Mouse (Mus musculus) myocyte (in vitro differentiated cells): ENCODE measurements at regions not wholly inside any gene's neighbourhood (a gene's known extent, or its start where the extent isn't known, plus 50 kb on each side); places are given as distances from the start of the nearest gene placed in this dataset.

Source experiments
- H3K27me3 ChIP-seq: one replicate; pipeline ENCODE4 v1.6.1; 2011; ENCODE audit not compliant: control insufficient read depth, insufficient read depth, insufficient read length
- H3K36me3 ChIP-seq: one replicate; pipeline ENCODE4 v1.6.1; 2011; ENCODE audit not compliant: control insufficient read depth, insufficient read depth
- H3K4me2 ChIP-seq: one replicate; pipeline ENCODE4 v1.6.1; 2011; ENCODE audit warnings: low read depth, control low read depth
- H3K4me3 ChIP-seq: one replicate; pipeline ENCODE4 v1.5.1; 2011; ENCODE audit warnings: mild to moderate bottlenecking, control low read depth, moderate library complexity
- H3K79me2 ChIP-seq: one replicate; pipeline ENCODE4 v1.6.1; 2011; ENCODE audit not compliant: control insufficient read depth, insufficient read depth
- H3ac ChIP-seq: one replicate; pipeline ENCODE4 v1.6.1; 2011; ENCODE audit not compliant: control insufficient read depth, insufficient read length
- CEBPB ChIP-seq: IDR thresholded peaks from 2 replicates; pipeline ENCODE4 v1.6.1; 2011; ENCODE audit warnings: mild to moderate bottlenecking, moderate library complexity; ENCODE audit not compliant: poor library complexity, insufficient read depth, severe bottlenecking
- E2F4 ChIP-seq: IDR thresholded peaks from one replicate; pipeline ENCODE4 v1.6.1; 2011; ENCODE audit warnings: mild to moderate bottlenecking, control low read depth, moderate library complexity; ENCODE audit not compliant: insufficient read depth
- MAX ChIP-seq: IDR thresholded peaks from one replicate; pipeline ENCODE4 v1.6.1; 2011; ENCODE audit warnings: low read depth, mild to moderate bottlenecking, control low read depth
- MYOD1 ChIP-seq, 3 experiments: IDR thresholded peaks; one replicate each; pipeline ENCODE4 v1.6.1; 2011; ENCODE audit warnings: control low read depth in 2 of 3, low read depth in 2 of 3, mild to moderate bottlenecking in 2 of 3, moderate library complexity in 1 of 3; ENCODE audit not compliant: insufficient read length in 2 of 3, control insufficient read depth in 1 of 3
- MYOG ChIP-seq, 3 experiments: IDR thresholded peaks; one replicate each; pipeline ENCODE4 v1.6.1; 2011; ENCODE audit warnings: control low read depth in 2 of 3, low read depth in 2 of 3, mild to moderate bottlenecking in 2 of 3; ENCODE audit not compliant: insufficient read length in 2 of 3, control insufficient read depth in 1 of 3, insufficient read depth in 1 of 3
- POLR2A ChIP-seq: IDR thresholded peaks from one replicate; pipeline ENCODE4 v1.6.1; 2011; ENCODE audit warnings: low read depth, mild to moderate bottlenecking, control low read depth, moderate library complexity; ENCODE audit not compliant: insufficient read length
- POLR2AphosphoS2 ChIP-seq: IDR thresholded peaks from one replicate; pipeline ENCODE4 v1.6.1; 2011; ENCODE audit warnings: low read depth, control low read depth; ENCODE audit not compliant: insufficient read length
- REST ChIP-seq: IDR thresholded peaks from one replicate; pipeline ENCODE4 v1.6.1; 2011; ENCODE audit warnings: mild to moderate bottlenecking, control low read depth, moderate library complexity; ENCODE audit not compliant: insufficient read depth, insufficient read length
- SRF ChIP-seq: IDR thresholded peaks from one replicate; pipeline ENCODE4 v1.6.1; 2011; ENCODE audit warnings: low read depth; ENCODE audit not compliant: control insufficient read depth, insufficient read length
- TCF12 ChIP-seq: IDR thresholded peaks from one replicate; pipeline ENCODE4 v1.6.1; 2011; ENCODE audit warnings: mild to moderate bottlenecking, control low read depth; ENCODE audit not compliant: poor library complexity, insufficient read depth, severe bottlenecking
- TCF3 ChIP-seq: IDR thresholded peaks from one replicate; pipeline ENCODE4 v1.6.1; 2011; ENCODE audit warnings: low read depth, control low read depth; ENCODE audit not compliant: insufficient read length
- USF1 ChIP-seq: IDR thresholded peaks from one replicate; pipeline ENCODE4 v1.6.1; 2011; ENCODE audit warnings: low read depth, mild to moderate bottlenecking, control low read depth, moderate library complexity

GRCm38 (mm10) chr19:27147404-27147803 lies 68.9 kb upstream of the Vldlr start:
- Histone ChIP-seq H3K79me2 (no peaks in the 10 kb centered on the region), H3K36me3 (no peaks in the 10 kb centered on the region), H3K27me3 (no peaks in the 10 kb centered on the region), H3ac (no peak overlapping the region), H3K4me2 (no peak overlapping the region), H3K4me3 (no peak overlapping the region)
- TF ChIP-seq MYOD1 (IDR thresholded peaks at IDR 0.05; ENCODE audit: control insufficient read depth in 1 of 3, insufficient read length in 2 of 3, low read depth in 2 of 3): no peak
- no peak for TF ChIP-seq REST
- TF ChIP-seq SRF: no peak
- no peak for TF ChIP-seq MAX
- TF ChIP-seq POLR2A: no peak
- TF ChIP-seq E2F4: no peak
- TF ChIP-seq USF1: no peak
- TF ChIP-seq TCF3: no peak
- TF ChIP-seq POLR2AphosphoS2: no peak

- no peaks in the 10 kb centered on the region for H3K36me3 ChIP-seq
- no peak overlapping the region for H3ac ChIP-seq
- H3K4me2 ChIP-seq: no peak overlapping the region
- TF ChIP-seq SRF: no peak
- no peak for TF ChIP-seq USF1
- TF ChIP-seq POLR2AphosphoS2: no peak
- no peak for TF ChIP-seq MYOG (IDR thresholded peaks at IDR 0.05; ENCODE audit: control insufficient read depth in 1 of 3, insufficient read depth in 1 of 3, insufficient read length in 2 of 3, low read depth in 2 of 3)
- no peak for TF ChIP-seq POLR2A
- TF ChIP-seq MAX: no peak
- no peak for TF ChIP-seq REST
- no peak for TF ChIP-seq MYOD1 (IDR thresholded peaks at IDR 0.05; ENCODE audit: control insufficient read depth in 1 of 3, insufficient read length in 2 of 3, low read depth in 2 of 3)
- TF ChIP-seq TCF12: no peak
- no peak for TF ChIP-seq E2F4
- no peak for TF ChIP-seq CEBPB
- TF ChIP-seq TCF3: no peak
- no peaks in the 10 kb centered on the region for H3K79me2 ChIP-seq
- H3K27me3 ChIP-seq: no peaks in the 10 kb centered on the region
- H3K4me3 ChIP-seq: no peak overlapping the region
These were observed 68.0 kb upstream of the Vldlr start for GRCm38 (mm10) chr19:27148330-27148729.

GRCm38 (mm10) chr19:27149567-27149966 lies 66.7 kb upstream of the Vldlr start:
- no peak overlapping the region for H3ac ChIP-seq
- no peak overlapping the region for H3K4me3 ChIP-seq
- H3K4me2 ChIP-seq: no peak overlapping the region
- no peaks in the 10 kb centered on the region for H3K79me2 ChIP-seq
- H3K36me3 ChIP-seq: no peaks in the 10 kb centered on the region
- TF ChIP-seq USF1 (no peak), REST (no peak), TCF12 (no peak), SRF (no peak), CEBPB (no peak), TCF3 (no peak), MYOD1 (IDR thresholded peaks at IDR 0.05; ENCODE audit: control insufficient read depth in 1 of 3, insufficient read length in 2 of 3, low read depth in 2 of 3) (no peak), POLR2AphosphoS2 (no peak), MAX (no peak), E2F4 (no peak), POLR2A (no peak), MYOG (IDR thresholded peaks at IDR 0.05; ENCODE audit: control insufficient read depth in 1 of 3, insufficient read depth in 1 of 3, insufficient read length in 2 of 3, low read depth in 2 of 3) (no peak)
- H3K27me3 ChIP-seq: no peaks in the 10 kb centered on the region

GRCm38 (mm10) chr19:27161933-27162332 lies 54.4 kb upstream of the Vldlr start:
- Histone ChIP-seq H3K79me2 (no peaks in the 10 kb centered on the region), H3K27me3 (no peaks in the 10 kb centered on the region), H3K4me2 (no peak overlapping the region), H3K4me3 (no peak overlapping the region), H3K36me3 (no peaks in the 10 kb centered on the region), H3ac (no peak overlapping the region)
- TF ChIP-seq E2F4 (no peak), CEBPB (no peak), POLR2A (no peak), SRF (no peak), REST (no peak), USF1 (no peak), TCF12 (no peak), TCF3 (no peak), MYOG (IDR thresholded peaks at IDR 0.05; ENCODE audit: control insufficient read depth in 1 of 3, insufficient read depth in 1 of 3, insufficient read length in 2 of 3, low read depth in 2 of 3) (no peak)
